Mouse (Mus musculus): ENCODE measurements around the gene Ap4e1. TPM values are rescaled to one million over a fixed set of nuclear protein-coding genes. Genes with fewer than 3 reads are reported as not detected.

Ap4e1 gene
- polyA plus RNA-seq, 1 experiment from 2014 or later = 7.6 TPM

- Histone ChIP-seq H3K4me2 (peak overlapping the region; percentile 51), H3K27me3 (replicated peaks) (no peaks in the 10 kb centered on the region; the same call in 1 of the 2 replicates), H3K36me3 (peaks cover 11% of the 10 kb centered on the region), H3K9me3 (no peaks in the 10 kb centered on the region), H3K4me1 (peaks cover 21% of the 10 kb centered on the region), H3K4me3 (peak overlapping the region; percentile 38), H3K9ac (peak overlapping the region; percentile 30; the same call in 1 of the 2 replicates), H3K27ac (replicated peaks) (no peak overlapping the region)
- ATAC-seq (ENCODE audit: extremely low read depth, insufficient number of reproducible peaks, low FRiP score, low TSS enrichment) = no peak
- 41% methylated on average over 12 of the region's 12 CpGs for WGBS
Observed at GRCm38 (mm10) chr2:127006634-127007370, 1.7 kb upstream of the Ap4e1 start.

- no peak overlapping the region for H3K27ac ChIP-seq (replicated peaks)
- WGBS = 77% methylated on average over 5 of the region's 5 CpGs
- H3K4me3 ChIP-seq = no peak overlapping the region
- peaks cover 18% of the 10 kb centered on the region for H3K36me3 ChIP-seq
- peaks cover 21% of the 10 kb centered on the region for H3K4me1 ChIP-seq
- no peaks in the 10 kb centered on the region; the same call in 1 of the 2 replicates for H3K27me3 ChIP-seq (replicated peaks)
- ATAC-seq (ENCODE audit: extremely low read depth, insufficient number of reproducible peaks, low FRiP score, low TSS enrichment) = no peak
- no peak overlapping the region for H3K9ac ChIP-seq
- no peak overlapping the region for H3K4me2 ChIP-seq
- no peaks in the 10 kb centered on the region for H3K9me3 ChIP-seq
Observed at GRCm38 (mm10) chr2:127007509-127007908, 1.0 kb upstream of the Ap4e1 start.

- WGBS = 88% methylated on average over 9 of the region's 9 CpGs
- no peak for ATAC-seq (ENCODE audit: extremely low read depth, insufficient number of reproducible peaks, low FRiP score, low TSS enrichment)
- H3K4me3 ChIP-seq = no peak overlapping the region
- no peaks in the 10 kb centered on the region for H3K27me3 ChIP-seq (replicated peaks)
- no peak overlapping the region for H3K4me2 ChIP-seq
- H3K9ac ChIP-seq = no peak overlapping the region
- no peaks in the 10 kb centered on the region for H3K9me3 ChIP-seq
- no peak overlapping the region for H3K27ac ChIP-seq (replicated peaks)
- peaks cover 69% of the 10 kb centered on the region for H3K36me3 ChIP-seq
- no peaks in the 10 kb centered on the region for H3K4me1 ChIP-seq
Observed at GRCm38 (mm10) chr2:127035006-127035605, 26.6 kb downstream of the Ap4e1 start.

- Histone ChIP-seq H3K4me1 (no peaks in the 10 kb centered on the region), H3K27me3 (replicated peaks) (no peaks in the 10 kb centered on the region), H3K4me3 (no peak overlapping the region), H3K4me2 (no peak overlapping the region), H3K9me3 (no peaks in the 10 kb centered on the region), H3K27ac (replicated peaks) (no peak overlapping the region), H3K9ac (no peak overlapping the region), H3K36me3 (peaks cover 68% of the 10 kb centered on the region)
- 84% methylated on average over 4 of the region's 4 CpGs for WGBS
- no peak for ATAC-seq (ENCODE audit: extremely low read depth, insufficient number of reproducible peaks, low FRiP score, low TSS enrichment)
Observed at GRCm38 (mm10) chr2:127037299-127037698, 28.8 kb downstream of the Ap4e1 start.

- H3K36me3 ChIP-seq = peaks cover 76% of the 10 kb centered on the region
- 86% methylated on average over 9 of the region's 9 CpGs for WGBS
- no peaks in the 10 kb centered on the region for H3K27me3 ChIP-seq (replicated peaks)
- H3K4me2 ChIP-seq = no peak overlapping the region
- H3K9me3 ChIP-seq = no peaks in the 10 kb centered on the region
- no peak overlapping the region for H3K9ac ChIP-seq
- no peak overlapping the region for H3K27ac ChIP-seq (replicated peaks)
- no peak overlapping the region for H3K4me3 ChIP-seq
- no peak for ATAC-seq (ENCODE audit: extremely low read depth, insufficient number of reproducible peaks, low FRiP score, low TSS enrichment)
- no peaks in the 10 kb centered on the region for H3K4me1 ChIP-seq
Observed at GRCm38 (mm10) chr2:127061471-127061870, 53.0 kb downstream of the Ap4e1 start.

- no peaks in the 10 kb centered on the region for H3K27me3 ChIP-seq (replicated peaks)
- no peak for ATAC-seq (ENCODE audit: extremely low read depth, insufficient number of reproducible peaks, low FRiP score, low TSS enrichment)
Observed at GRCm38 (mm10) chr2:127068806-127069205, 60.3 kb downstream of the Ap4e1 start.

GRCm38 (mm10) chr2:127069781-127070434, 61.4 kb downstream of the Ap4e1 start:
- Histone ChIP-seq H3K36me3 (peaks cover 23% of the 10 kb centered on the region), H3K27me3 (replicated peaks) (no peaks in the 10 kb centered on the region), H3K9me3 (no peaks in the 10 kb centered on the region), H3K27ac (replicated peaks) (peak overlapping the region; percentile 76), H3K4me2 (peak overlapping the region; percentile 77), H3K4me1 (peaks cover 14% of the 10 kb centered on the region), H3K9ac (peak overlapping the region; percentile 90), H3K4me3 (peak overlapping the region; percentile 70)
- ATAC-seq (ENCODE audit: extremely low read depth, insufficient number of reproducible peaks, low FRiP score, low TSS enrichment) = no peak
- WGBS = 15% methylated on average over 11 of the region's 11 CpGs

More at GRCm38 (mm10) chr2:127068806-127069205, 60.3 kb downstream of the Ap4e1 start:
- Histone ChIP-seq H3K27ac (replicated peaks) (no peak overlapping the region), H3K4me1 (peaks cover 14% of the 10 kb centered on the region), H3K4me3 (no peak overlapping the region), H3K9me3 (no peaks in the 10 kb centered on the region), H3K36me3 (peaks cover 23% of the 10 kb centered on the region), H3K4me2 (no peak overlapping the region), H3K9ac (no peak overlapping the region)
- 71% methylated on average over 7 of the region's 7 CpGs for WGBS

- no peaks in the 10 kb centered on the region for H3K27me3 ChIP-seq (replicated peaks)
- peak; percentile 98 for ATAC-seq (ENCODE audit: extremely low read depth, insufficient number of reproducible peaks, low FRiP score, low TSS enrichment)
- H3K36me3 ChIP-seq = peaks cover 22% of the 10 kb centered on the region
- H3K9me3 ChIP-seq = no peaks in the 10 kb centered on the region
- peak within 1 kb of the TSS; percentile 70 for H3K4me3 ChIP-seq
- peaks cover 14% of the 10 kb centered on the region for H3K4me1 ChIP-seq
- H3K27ac ChIP-seq (replicated peaks) = peak within 1 kb of the TSS; percentile 76
- H3K9ac ChIP-seq = peak within 1 kb of the TSS; percentile 90
- peak within 1 kb of the TSS; percentile 77 for H3K4me2 ChIP-seq
- under 1% methylated on average over 32 of the region's 32 CpGs for WGBS
Observed at GRCm38 (mm10) chr2:127070435-127070841, 61.9 kb downstream of the Ap4e1 start, which contains the start of gene Blvra. Blvra (plus strand) TSS chr2:127070665.

GRCm38 (mm10) chr2:127070879-127071278, 62.4 kb downstream of the Ap4e1 start:
- H3K9ac ChIP-seq = peak overlapping the region; percentile 90
- H3K4me1 ChIP-seq = peaks cover 14% of the 10 kb centered on the region
- peak; percentile 34; the same call in 1 of the 2 replicates for ATAC-seq (ENCODE audit: extremely low read depth, insufficient number of reproducible peaks, low FRiP score, low TSS enrichment)
- no peaks in the 10 kb centered on the region for H3K9me3 ChIP-seq
- WGBS = 8% methylated on average over 9 of the region's 9 CpGs
- H3K4me3 ChIP-seq = peak overlapping the region; percentile 70
- peaks cover 19% of the 10 kb centered on the region for H3K36me3 ChIP-seq
- H3K27ac ChIP-seq (replicated peaks) = peak overlapping the region; percentile 57
- no peaks in the 10 kb centered on the region for H3K27me3 ChIP-seq (replicated peaks)
- H3K4me2 ChIP-seq = peak overlapping the region; percentile 77

- Histone ChIP-seq H3K9ac (no peak overlapping the region), H3K27me3 (replicated peaks) (no peaks in the 10 kb centered on the region), H3K36me3 (peaks cover 4% of the 10 kb centered on the region; the same call in 1 of the 2 replicates), H3K4me2 (no peak overlapping the region), H3K27ac (replicated peaks) (no peak overlapping the region), H3K4me3 (no peak overlapping the region), H3K4me1 (peaks cover 14% of the 10 kb centered on the region), H3K9me3 (no peaks in the 10 kb centered on the region)
- 87% methylated on average over 2 of the region's 2 CpGs for WGBS
- no peak for ATAC-seq (ENCODE audit: extremely low read depth, insufficient number of reproducible peaks, low FRiP score, low TSS enrichment)
Observed at GRCm38 (mm10) chr2:127074116-127074515, 65.6 kb downstream of the Ap4e1 start.

- Histone ChIP-seq H3K36me3 (peaks cover 11% of the 10 kb centered on the region), H3K9me3 (no peaks in the 10 kb centered on the region), H3K27ac (replicated peaks) (no peak overlapping the region), H3K9ac (no peak overlapping the region), H3K4me2 (no peak overlapping the region), H3K4me1 (0 out of 2 replicates have a peak, but pooled peaks cover 3% of the 10 kb centered on the region), H3K4me3 (no peak overlapping the region), H3K27me3 (replicated peaks) (no peaks in the 10 kb centered on the region)
- WGBS = 69% methylated on average over 9 of the region's 9 CpGs
- ATAC-seq (ENCODE audit: extremely low read depth, insufficient number of reproducible peaks, low FRiP score, low TSS enrichment) = no peak
Observed at GRCm38 (mm10) chr2:127077611-127078010, 69.1 kb downstream of the Ap4e1 start.
